Mouse (Mus musculus) E14TG2a.4 (cell line): Measurements from ENCODE around the gene Kcnip1.

ENCODE experiments used
- H3K27me3 ChIP-seq: 2 replicates; pipeline ENCODE4 v1.6.1; 2014; ENCODE audit warnings: low read length, control low read depth; ENCODE audit not compliant: insufficient read depth
- H3K36me3 ChIP-seq: 2 replicates; pipeline ENCODE4 v1.6.1; 2014; ENCODE audit warnings: low read length, control low read depth; ENCODE audit not compliant: insufficient read depth
- H3K4me1 ChIP-seq: replicated peaks from 2 replicates; pipeline ENCODE4 v1.6.1; 2014; ENCODE audit warnings: low read depth, low read length, control low read depth
- H3K4me3 ChIP-seq: replicated peaks from 2 replicates; pipeline ENCODE4 v1.5.1; 2014; ENCODE audit warnings: mild to moderate bottlenecking, low read length
- H3K9me3 ChIP-seq: 2 replicates; pipeline ENCODE4 v1.6.1; 2014; ENCODE audit warnings: low read length, control low read depth
- CTCF ChIP-seq: conservative IDR thresholded peaks from 2 replicates; pipeline ENCODE4 v1.5.1; 2014; ENCODE audit warnings: low read length
- NANOG ChIP-seq: IDR thresholded peaks from 2 replicates; pipeline ENCODE4 v1.6.1; 2014; ENCODE audit warnings: borderline replicate concordance, low read length, mixed read lengths
- POU5F1 ChIP-seq: IDR thresholded peaks from 2 replicates; pipeline ENCODE4 v1.6.1; 2014; ENCODE audit warnings: low read length, borderline replicate concordance

Kcnip1 gene

DNA sequence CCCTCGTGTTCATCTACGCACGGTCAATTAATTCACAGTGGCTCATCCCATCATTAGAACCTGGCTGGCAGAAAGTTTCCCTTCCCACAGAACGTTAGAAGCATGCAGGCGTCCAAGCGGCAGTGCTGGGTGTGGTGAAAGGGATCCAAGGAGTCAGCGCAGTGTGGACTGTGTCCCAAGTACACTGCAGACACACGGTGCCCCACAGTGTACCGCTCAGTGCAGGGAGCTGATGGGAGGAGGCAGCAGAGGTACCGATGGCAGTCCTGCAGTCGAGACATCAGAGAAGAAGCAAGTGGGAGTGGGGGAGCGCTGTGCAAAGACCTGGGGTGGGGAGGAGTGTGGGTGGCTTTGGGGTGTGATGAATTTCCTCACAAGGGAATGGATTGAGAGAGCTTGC lies 78.7 kb downstream of the Kcnip1 start:
- no peak for TF ChIP-seq CTCF
- TF ChIP-seq POU5F1: no peak
- no peak for TF ChIP-seq NANOG
- Histone ChIP-seq H3K27me3 (peaks cover 26% of the 10 kb centered on the region), H3K9me3 (peaks cover 8% of the 10 kb centered on the region; the same call in 1 of the 2 replicates), H3K36me3 (no peaks in the 10 kb centered on the region), H3K4me3 (no peak overlapping the region), H3K4me1 (no peaks in the 10 kb centered on the region; the same call in 1 of the 2 replicates)

DNA sequence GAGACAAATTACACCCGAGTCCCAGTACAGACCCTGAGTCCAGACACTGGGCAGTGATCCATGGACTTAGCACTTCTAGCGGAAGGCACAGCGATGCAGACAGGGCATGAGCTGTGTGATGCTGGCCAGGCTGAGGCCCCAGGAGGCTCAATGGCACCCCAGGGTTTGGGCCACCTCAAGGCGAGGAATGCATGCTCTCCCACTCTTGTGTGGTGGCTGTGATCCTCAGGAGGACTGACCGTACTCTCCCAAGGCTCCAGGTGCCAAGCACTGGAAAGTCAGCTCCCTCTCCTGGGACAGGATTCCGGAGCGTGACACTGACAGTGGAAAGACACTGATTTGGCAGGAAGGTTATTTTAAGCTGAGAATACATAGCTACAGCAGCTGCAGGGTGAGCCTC lies 79.9 kb downstream of the Kcnip1 start:
- no peak overlapping the region for H3K4me3 ChIP-seq
- no peaks in the 10 kb centered on the region for H3K36me3 ChIP-seq
- H3K4me1 ChIP-seq: peaks cover 7% of the 10 kb centered on the region
- TF ChIP-seq NANOG: no peak
- no peak for TF ChIP-seq POU5F1
- no peak for TF ChIP-seq CTCF
- peaks cover 8% of the 10 kb centered on the region; the same call in 1 of the 2 replicates for H3K9me3 ChIP-seq
- peaks cover 18% of the 10 kb centered on the region for H3K27me3 ChIP-seq

DNA sequence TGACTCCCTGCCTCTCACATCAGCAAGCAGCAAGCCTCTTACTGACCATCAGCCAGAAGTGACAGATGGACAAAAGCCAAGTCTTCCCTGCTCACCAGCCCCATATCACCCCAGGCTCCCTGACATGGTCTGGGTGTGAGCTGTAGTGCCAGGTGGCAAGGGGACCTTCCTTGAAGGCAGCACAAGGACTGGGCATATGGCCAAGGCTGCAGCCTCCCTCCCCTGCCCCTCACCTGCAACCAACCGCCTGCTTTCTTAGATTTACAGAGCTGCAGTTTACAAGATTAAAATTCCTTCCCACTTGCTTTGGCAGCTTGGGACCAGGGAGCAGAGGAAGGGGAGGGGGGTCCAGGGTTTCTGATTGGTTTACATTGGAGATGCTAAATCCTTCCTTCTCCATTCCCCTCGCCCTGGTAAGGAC lies 80.8 kb downstream of the Kcnip1 start:
- H3K9me3 ChIP-seq: peaks cover 16% of the 10 kb centered on the region; the same call in 1 of the 2 replicates
- no peaks in the 10 kb centered on the region for H3K36me3 ChIP-seq
- no peak for TF ChIP-seq CTCF
- TF ChIP-seq NANOG: no peak
- no peak for TF ChIP-seq POU5F1
- H3K4me1 ChIP-seq: peaks cover 7% of the 10 kb centered on the region
- H3K27me3 ChIP-seq: peaks cover 18% of the 10 kb centered on the region
- no peak overlapping the region for H3K4me3 ChIP-seq

DNA sequence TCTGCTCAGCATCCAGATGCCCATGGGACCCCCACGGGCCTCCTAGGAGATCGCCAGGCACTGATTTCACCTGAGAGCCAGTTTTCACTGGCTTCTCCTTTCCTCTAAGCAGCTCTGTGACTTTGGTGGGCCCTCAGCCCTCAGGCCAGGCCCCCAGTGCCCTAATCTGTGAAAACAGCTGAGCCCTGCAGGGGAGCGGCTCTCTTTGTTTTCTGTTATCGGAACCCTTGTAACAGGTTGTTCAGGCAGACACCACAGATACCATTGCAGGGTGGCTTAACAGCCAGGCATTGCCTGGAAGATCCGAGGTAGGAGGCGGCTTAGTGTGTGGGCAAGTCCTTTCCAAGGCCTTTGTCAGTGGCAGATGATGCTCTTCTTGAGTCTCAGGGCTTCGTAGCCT lies 82.0 kb downstream of the Kcnip1 start:
- Histone ChIP-seq H3K27me3 (peaks cover 21% of the 10 kb centered on the region), H3K36me3 (no peaks in the 10 kb centered on the region)
- no peak for TF ChIP-seq POU5F1
- no peak for TF ChIP-seq CTCF
- TF ChIP-seq NANOG: no peak

DNA sequence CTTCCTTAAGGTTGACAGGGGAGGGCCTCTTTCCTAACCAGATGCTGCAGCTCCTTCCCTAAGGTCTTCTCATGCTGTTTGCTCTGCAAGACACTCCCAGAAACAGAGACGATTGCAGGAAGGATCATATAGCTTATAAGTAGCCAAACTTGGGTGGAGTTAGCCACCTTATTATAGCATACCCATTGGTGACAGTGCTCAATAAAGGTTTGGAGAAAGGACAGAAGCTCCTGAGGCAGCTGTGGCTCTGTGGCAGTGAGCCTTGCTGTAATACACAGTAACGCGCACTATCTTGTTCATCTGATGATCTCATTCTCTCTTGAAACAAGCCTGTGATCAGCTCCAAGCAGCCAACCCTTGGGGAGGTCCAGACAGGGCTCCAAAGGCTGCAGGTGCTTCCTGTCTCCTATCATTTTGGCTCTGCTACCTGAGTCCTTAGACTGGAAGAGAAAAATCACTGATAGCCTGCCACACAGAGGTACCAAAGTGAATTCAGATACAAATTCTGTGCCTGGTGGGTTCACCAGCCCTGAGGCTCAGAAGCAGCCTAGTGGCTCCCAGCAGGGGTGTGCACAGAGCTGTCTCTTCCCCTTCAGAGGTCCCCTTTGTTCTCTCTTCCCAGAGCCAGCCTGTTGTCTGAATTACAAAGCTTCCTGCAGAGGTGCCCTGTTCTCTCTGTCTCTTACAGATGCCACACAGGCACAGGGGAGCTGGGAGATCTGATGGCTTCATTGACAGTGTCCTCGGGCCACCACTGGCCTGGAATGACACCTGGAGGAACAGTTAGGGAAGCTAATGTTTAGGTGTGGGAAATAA lies 84.4 kb downstream of the Kcnip1 start:
- peaks cover 23% of the 10 kb centered on the region; the same call in 1 of the 2 replicates for H3K9me3 ChIP-seq
- peaks cover 7% of the 10 kb centered on the region for H3K4me1 ChIP-seq
- peaks cover 14% of the 10 kb centered on the region for H3K27me3 ChIP-seq
- H3K4me3 ChIP-seq: no peak overlapping the region
- TF ChIP-seq CTCF: no peak
- TF ChIP-seq POU5F1: no peak
- TF ChIP-seq NANOG: no peak
- no peaks in the 10 kb centered on the region for H3K36me3 ChIP-seq

More for the DNA sequence above, 82.0 kb downstream of the Kcnip1 start:
- peaks cover 23% of the 10 kb centered on the region; the same call in 1 of the 2 replicates for H3K9me3 ChIP-seq
- H3K4me1 ChIP-seq: peaks cover 7% of the 10 kb centered on the region
- H3K4me3 ChIP-seq: no peak overlapping the region

DNA sequence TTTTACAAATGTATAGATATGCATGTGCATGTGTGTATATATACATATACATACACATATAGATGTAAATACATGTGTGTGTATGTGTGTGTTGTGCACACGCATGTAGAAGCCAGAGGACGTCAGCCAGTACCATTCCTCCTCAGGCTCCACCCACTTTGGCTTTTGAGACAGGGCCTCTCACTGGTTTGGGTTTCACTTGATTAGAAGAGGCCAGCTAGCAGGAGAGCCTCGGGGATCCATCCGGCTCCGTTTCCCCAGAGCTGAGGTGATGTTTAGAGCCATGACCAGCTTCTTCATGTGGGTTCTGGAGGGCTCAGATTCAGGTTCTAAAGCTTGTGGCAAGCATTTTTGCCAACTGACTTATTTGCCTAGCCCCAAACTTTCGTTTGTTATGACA lies 89.5 kb downstream of the Kcnip1 start:
- TF ChIP-seq POU5F1 (no peak), CTCF (no peak), NANOG (no peak)
- H3K4me3 ChIP-seq: no peak overlapping the region
- peaks cover 3% of the 10 kb centered on the region; the same call in 1 of the 2 replicates for H3K27me3 ChIP-seq
- H3K9me3 ChIP-seq: peaks cover 15% of the 10 kb centered on the region; the same call in 1 of the 2 replicates
- H3K36me3 ChIP-seq: no peaks in the 10 kb centered on the region
- no peaks in the 10 kb centered on the region; the same call in 1 of the 2 replicates for H3K4me1 ChIP-seq

DNA sequence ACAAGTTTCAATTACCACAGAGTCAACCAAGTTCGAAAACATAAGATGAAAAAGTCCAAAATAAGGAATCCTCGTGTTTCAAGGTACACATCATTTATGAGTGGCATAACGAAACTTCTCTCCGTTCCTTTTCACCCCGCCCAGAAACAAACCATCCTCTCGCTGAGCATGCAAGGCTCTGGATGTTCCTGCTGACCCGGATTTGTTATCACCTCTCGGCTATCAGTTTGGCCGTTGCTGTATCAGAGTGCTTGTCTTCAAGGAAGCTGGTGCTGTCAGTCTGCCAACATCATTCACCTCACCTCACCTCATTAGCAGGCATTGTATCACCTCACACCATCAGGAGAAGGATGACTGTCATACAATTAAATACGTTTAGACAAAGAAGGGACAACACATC lies 90.6 kb downstream of the Kcnip1 start:
- Histone ChIP-seq H3K9me3 (peaks cover 13% of the 10 kb centered on the region; the same call in 1 of the 2 replicates), H3K4me1 (no peaks in the 10 kb centered on the region; the same call in 1 of the 2 replicates), H3K36me3 (no peaks in the 10 kb centered on the region), H3K27me3 (0 out of 2 replicates have a peak, but pooled peaks cover 3% of the 10 kb centered on the region), H3K4me3 (no peak overlapping the region)
- TF ChIP-seq NANOG (no peak), POU5F1 (no peak), CTCF (no peak)

DNA sequence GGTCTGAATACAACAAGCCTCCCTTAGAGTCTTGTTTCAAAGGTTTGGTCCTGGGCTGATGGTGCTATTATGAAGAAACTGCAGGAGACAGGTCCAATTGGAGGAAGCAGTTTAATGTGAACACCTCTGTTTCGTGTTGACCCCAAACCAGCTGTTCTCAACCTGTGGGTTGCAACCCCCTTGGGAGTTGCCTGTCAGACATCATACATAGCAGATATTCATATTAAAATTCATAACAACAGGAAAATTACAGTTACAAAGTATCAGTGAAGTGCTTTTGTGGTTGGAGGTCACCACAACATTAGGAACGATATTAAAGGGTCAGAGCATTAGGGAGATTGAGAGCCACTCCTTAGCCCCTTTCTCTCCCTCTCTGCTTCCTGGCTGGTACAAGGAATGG lies 91.2 kb downstream of the Kcnip1 start:
- no peak overlapping the region for H3K4me3 ChIP-seq
- TF ChIP-seq NANOG (no peak), CTCF (no peak), POU5F1 (no peak)
- no peaks in the 10 kb centered on the region; the same call in 1 of the 2 replicates for H3K4me1 ChIP-seq
- no peaks in the 10 kb centered on the region for H3K36me3 ChIP-seq
- 0 out of 2 replicates have a peak, but pooled peaks cover 3% of the 10 kb centered on the region for H3K27me3 ChIP-seq
- peaks cover 13% of the 10 kb centered on the region; the same call in 1 of the 2 replicates for H3K9me3 ChIP-seq

DNA sequence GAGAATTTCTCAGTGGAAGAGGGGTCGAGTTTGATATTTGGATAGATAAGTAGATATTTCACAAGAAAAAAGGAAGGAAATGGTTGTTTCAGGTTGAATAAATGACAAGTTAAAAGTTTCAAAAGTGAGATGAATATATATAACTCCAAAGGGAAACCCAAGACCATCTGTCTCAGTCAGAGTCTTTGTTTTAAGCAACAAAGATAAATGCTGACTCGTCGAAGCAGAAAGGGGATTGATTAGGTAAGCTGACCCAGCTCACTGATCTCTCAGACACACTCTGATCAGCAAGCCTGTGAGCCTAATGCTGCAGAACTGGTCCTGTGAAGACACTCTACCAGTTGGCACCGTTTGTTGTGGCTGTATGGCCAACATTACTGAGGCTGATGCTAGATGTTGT lies 101.9 kb downstream of the Kcnip1 start:
- TF ChIP-seq CTCF (no peak), POU5F1 (no peak), NANOG (no peak)
- peaks cover 3% of the 10 kb centered on the region; the same call in 1 of the 2 replicates for H3K9me3 ChIP-seq
- H3K27me3 ChIP-seq: 0 out of 2 replicates have a peak, but pooled peaks cover 4% of the 10 kb centered on the region

More for the DNA sequence above, 101.9 kb downstream of the Kcnip1 start:
- Histone ChIP-seq H3K36me3 (no peaks in the 10 kb centered on the region), H3K4me1 (no peaks in the 10 kb centered on the region), H3K4me3 (no peak overlapping the region)
